Mouse (Mus musculus) bone marrow, adult 2 months (tissue): ENCODE results near the gene Ankzf1. TPM values are rescaled to one million over a fixed set of nuclear protein-coding genes. Genes with fewer than 3 reads are reported as not detected.
A peak's percentile ranks its signal among the peaks of the same experiment; 100 is the strongest.

Source experiments
- H3K27ac ChIP-seq: fragments of 200-500 bp; 2 replicates; pipeline ENCODE4 v1.5.1; 2012; ENCODE audit warnings: low read depth, mild to moderate bottlenecking, control low read depth, inconsistent platforms, low read length; ENCODE audit not compliant: control insufficient read depth, poor library complexity, insufficient read depth
- H3K4me1 ChIP-seq: fragments of 200-500 bp; 2 replicates; pipeline ENCODE4 v1.6.1; 2011; ENCODE audit warnings: low read length; ENCODE audit not compliant: control insufficient read depth, insufficient read depth
- H3K4me3 ChIP-seq: fragments of 200-500 bp; replicated peaks from 2 replicates; pipeline ENCODE3; 2011; ENCODE audit warnings: mild to moderate bottlenecking, low read depth, low read length, control low read depth; ENCODE audit not compliant: control insufficient read depth
- CTCF ChIP-seq: fragments of 200-500 bp; IDR thresholded peaks from 2 replicates; pipeline ENCODE4 v1.5.1; 2011; ENCODE audit warnings: low read length, control low read depth; ENCODE audit not compliant: control insufficient read depth, insufficient read depth
- POLR2A ChIP-seq: fragments of 200-500 bp; IDR thresholded peaks from 2 replicates; pipeline ENCODE4 v1.6.1; 2011; ENCODE audit warnings: low read depth, mild to moderate bottlenecking, control low read depth, low read length, borderline replicate concordance; ENCODE audit not compliant: control insufficient read depth
- WGBS: fragments of 180-500 bp; shearing (Covaris S2); methylation state at CpG from one replicate; pipeline ENCODE4 v1.1.7; 2018; 5-methylcytosine and 5-hydroxymethylcytosine counted together
- polyA plus RNA-seq: library from polyadenylated mRNA; stranded (reverse); fragments of >200 nt; gene quantifications from 2 replicates; pipeline ENCODE4 v1.2.4, GENCODE M21; 2011; ENCODE audit warnings: low replicate concordance; ENCODE audit not compliant: missing spikeins, insufficient read depth, insufficient read length

The Ankzf1 gene
- 16.6 and 27.7 TPM in 2 replicates for polyA plus RNA-seq

- Histone ChIP-seq H3K27ac (peak within 1 kb of the TSS; percentile 92), H3K4me3 (peak within 1 kb of the TSS; percentile 85), H3K4me1 (peaks cover 1% of the 10 kb centered on the region; the same call in 1 of the 2 replicates)
- WGBS: 1% methylated on average over 56 of the region's 56 CpGs
- TF ChIP-seq POLR2A (peak; percentile 67; the same call in 1 of the 2 replicates), CTCF (no peak)
These were observed at the start of gene Ankzf1, which contains the start of gene Atg9a for GRCm38 (mm10) chr1:75191622-75192402. Gene Ankzf1 (plus strand): TSS chr1:75192151. Gene Atg9a (minus strand): TSS chr1:75192196.

DNA sequence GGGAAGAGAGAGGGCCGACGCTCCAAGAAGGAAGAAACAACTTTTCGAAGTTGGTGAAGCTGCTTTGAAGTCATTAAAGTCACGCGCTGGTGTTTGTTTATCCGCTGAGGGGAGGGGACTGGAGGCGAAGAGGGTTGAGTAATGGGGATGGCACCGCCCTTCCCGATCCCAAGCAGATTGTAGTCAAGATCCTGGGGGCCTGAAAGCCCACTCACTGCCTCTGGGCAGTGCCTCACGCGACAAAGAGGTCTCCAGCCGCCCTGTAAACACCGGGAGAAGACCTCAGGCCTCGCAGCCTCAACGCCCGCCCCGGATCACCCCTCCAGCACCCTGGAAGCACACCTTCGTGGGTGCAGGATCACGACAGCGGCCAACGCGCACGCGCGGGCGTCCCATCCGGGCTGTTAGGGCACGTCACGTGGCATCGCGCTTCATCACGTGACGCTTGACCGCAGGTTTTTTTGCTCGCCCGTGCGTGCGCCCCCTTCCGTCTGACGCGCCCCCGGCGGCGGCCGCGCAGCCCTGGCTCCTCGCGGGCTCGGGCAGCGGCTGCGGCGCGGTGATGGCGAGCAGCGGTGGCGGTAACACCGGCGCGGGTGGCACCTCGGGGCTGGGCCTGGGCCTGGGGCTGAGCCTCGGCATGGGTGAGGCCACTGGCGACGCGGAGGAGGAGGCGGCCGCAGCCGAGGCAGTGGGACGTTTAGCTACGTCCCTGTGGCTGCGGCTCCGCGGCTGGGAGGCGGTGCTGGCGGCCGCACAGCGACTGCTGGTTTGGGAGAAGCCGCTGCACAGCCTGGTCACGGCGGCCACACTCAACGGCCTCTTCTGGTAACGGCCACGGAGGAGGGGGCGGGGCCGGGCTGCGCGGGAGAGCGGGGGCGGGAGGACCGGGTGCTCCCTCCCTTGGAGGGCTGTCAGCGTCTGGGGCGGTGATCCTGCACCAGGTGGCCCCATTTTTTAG lies 49.4 kb upstream of the Ankzf1 start, which contains the start of the genes Cnppd1 and Retreg2:
TSS of gene Cnppd1 (minus strand) at position 411 of the 961 bp plus-strand sequence.
TSS of gene Retreg2 (plus strand) at position 478 of the 961 bp plus-strand sequence.
- peaks cover 2% of the 10 kb centered on the region; the same call in 1 of the 2 replicates for H3K4me1 ChIP-seq
- TF ChIP-seq POLR2A (peak; percentile 93), CTCF (peak; percentile 67)
- peak within 1 kb of the TSS; percentile 78 for H3K4me3 ChIP-seq
- peak within 1 kb of the TSS; percentile 92 for H3K27ac ChIP-seq
- under 1% methylated on average over 86 of the region's 91 CpGs for WGBS

- Histone ChIP-seq H3K4me3 (no peak overlapping the region), H3K4me1 (peaks cover 2% of the 10 kb centered on the region; the same call in 1 of the 2 replicates), H3K27ac (no peak overlapping the region)
- TF ChIP-seq POLR2A (no peak), CTCF (no peak)
- WGBS: 72% methylated on average over 3 of the region's 3 CpGs
These were observed 46.4 kb upstream of the Ankzf1 start for GRCm38 (mm10) chr1:75145589-75145988.

- no peak overlapping the region for H3K4me3 ChIP-seq
- TF ChIP-seq CTCF: no peak
- TF ChIP-seq POLR2A: no peak
- WGBS: 87% methylated on average over 7 of the region's 7 CpGs
- no peak overlapping the region for H3K27ac ChIP-seq
- H3K4me1 ChIP-seq: peaks cover 2% of the 10 kb centered on the region; the same call in 1 of the 2 replicates
These were observed 44.4 kb upstream of the Ankzf1 start for GRCm38 (mm10) chr1:75147411-75148135.

GRCm38 (mm10) chr1:75148727-75149126 lies 43.2 kb upstream of the Ankzf1 start:
- H3K27ac ChIP-seq: no peak overlapping the region

GRCm38 (mm10) chr1:75155837-75156236 lies 36.1 kb upstream of the Ankzf1 start:
- Histone ChIP-seq H3K4me3 (no peak overlapping the region), H3K4me1 (peaks cover 2% of the 10 kb centered on the region), H3K27ac (no peak overlapping the region)
- no peak for TF ChIP-seq CTCF
- TF ChIP-seq POLR2A: no peak
- WGBS: 51% methylated on average over 3 of the region's 3 CpGs

More at GRCm38 (mm10) chr1:75148727-75149126, 43.2 kb upstream of the Ankzf1 start:
- WGBS: 88% methylated on average over 4 of the region's 4 CpGs
- Histone ChIP-seq H3K4me1 (peaks cover 1% of the 10 kb centered on the region; the same call in 1 of the 2 replicates), H3K4me3 (no peak overlapping the region)
- TF ChIP-seq POLR2A: no peak
- no peak for TF ChIP-seq CTCF

GRCm38 (mm10) chr1:75158990-75159389 lies 33.0 kb upstream of the Ankzf1 start:
- no peak overlapping the region for H3K27ac ChIP-seq
- H3K4me3 ChIP-seq: no peak overlapping the region
- peaks cover 2% of the 10 kb centered on the region for H3K4me1 ChIP-seq
- TF ChIP-seq CTCF: no peak
- no peak for TF ChIP-seq POLR2A
